Mouse (Mus musculus) c-Kit-negative CD71-positive TER-119-positive erythroid progenitor cells, embryonic 14.5 days (primary cell): ENCODE data around the gene Ssh1.

Experiments
- DNase-seq: peaks from one replicate; pipeline ENCODE4 v3.0.0-alpha.2; 2013; ENCODE audit warnings: low read depth, low spot score

The Ssh1 gene

DNA sequence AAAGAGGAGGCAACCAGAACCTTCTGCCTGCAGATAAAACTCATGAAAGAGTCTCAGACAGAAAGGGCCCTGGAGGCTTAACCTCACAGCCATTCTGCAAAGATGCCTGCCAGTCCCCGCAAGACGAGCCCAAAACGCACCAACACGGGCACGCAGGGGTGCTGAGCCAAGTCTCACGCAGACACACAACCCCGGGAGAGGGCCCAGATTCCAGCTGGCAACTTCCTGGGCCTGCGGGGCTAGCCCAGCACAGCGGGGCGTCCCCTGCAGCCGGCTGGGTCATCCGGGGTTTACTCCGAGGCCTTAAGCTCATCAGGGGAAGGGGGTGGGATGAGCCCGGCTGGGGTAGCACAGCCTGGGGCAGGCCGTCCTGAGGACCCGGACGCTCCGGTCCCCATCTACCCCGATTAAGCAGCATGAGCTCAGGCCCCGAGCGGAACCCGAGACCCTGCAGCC is 635 bp downstream of the Ssh1 start:
- no peak for DNase-seq

DNA sequence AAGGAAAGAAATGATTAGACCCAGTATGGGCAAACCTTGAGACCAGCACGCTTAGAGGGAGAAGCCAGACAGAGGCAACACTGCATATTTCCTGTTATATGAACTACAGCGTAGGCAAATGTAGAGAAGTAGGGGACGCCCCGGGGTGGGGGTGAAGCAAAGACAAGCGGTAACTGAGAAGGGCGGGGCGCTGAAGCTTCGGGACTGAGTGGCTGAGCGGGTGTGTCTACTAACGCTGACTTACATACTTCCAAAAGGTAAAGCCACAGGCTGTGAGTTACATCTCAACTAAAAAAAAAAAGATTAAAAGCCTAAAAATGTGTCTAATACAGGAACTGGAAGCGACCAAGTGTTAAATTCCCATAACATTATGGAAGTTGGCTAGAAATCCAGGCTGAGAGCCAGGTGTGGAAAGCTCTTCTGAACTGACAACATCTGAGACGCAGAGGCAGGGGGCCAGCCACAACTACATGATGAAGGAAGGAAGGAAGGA is 1.3 kb downstream of the Ssh1 start:
- no peak for DNase-seq

DNA sequence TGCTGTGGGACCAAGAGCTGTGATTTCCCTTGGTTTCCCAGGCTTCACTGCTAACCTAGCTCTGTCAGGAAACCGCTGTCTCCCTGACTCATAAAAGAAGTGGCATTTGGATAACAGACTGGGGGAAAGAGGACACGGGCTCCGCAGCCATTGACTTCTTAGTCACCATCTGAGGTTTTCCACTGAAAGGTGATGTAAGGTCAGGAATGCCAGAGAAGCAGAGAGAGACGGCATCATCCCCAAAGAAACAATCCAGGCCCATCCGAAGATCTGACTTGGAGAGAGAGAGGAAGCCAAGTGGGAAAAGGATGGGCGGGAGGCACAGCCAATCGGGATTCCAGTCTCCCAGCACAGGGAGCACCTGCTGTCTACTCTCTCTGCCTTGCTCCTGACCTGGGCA is 2.6 kb downstream of the Ssh1 start:
- no peak for DNase-seq

DNA sequence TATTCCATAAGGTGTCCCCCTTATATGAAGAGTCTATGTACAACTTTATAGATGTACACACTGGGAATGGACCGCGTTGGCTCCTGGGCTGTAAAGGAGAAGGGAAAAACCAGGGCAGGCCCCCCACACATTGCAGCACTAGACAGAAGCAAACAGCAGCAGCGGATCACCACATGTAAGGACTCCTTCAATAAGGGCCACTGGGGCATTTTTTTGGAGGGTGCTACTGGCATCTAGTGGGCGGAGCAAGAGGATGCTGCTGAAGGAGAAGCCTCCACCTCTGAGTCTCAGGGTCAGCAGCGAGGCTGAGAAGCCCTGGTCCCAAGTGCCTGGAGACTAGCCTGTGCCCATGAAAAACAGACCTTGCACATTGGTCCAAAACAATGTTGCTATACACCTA is 3.1 kb downstream of the Ssh1 start:
- DNase-seq: no peak

DNA sequence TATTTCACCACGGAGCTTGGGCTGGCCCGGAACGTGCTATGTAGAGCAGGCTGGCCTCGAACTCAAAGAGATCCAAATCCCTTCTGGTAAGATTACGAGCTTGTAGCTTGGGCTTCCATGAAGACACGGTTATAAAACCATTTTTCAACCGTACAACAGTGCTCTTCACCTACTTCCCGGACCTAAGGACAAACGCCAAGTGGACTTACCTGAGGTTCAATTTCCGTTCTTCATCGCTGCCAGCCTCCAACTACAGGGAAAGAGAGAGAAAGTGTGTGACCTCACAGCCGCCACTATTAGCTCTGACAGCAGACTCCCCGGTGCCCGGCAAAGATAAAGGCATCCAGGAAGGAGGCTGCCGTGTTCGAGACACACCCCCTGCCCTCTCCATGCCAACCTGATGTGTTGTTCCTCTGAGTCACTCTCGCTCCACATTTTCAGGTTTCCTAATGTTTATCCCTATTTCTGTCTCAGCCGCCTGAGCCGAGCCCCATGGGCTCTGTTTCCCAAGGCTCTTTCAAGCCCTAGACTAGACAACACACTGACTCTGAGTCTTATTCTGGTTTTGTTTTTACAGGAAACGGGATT is 4.2 kb downstream of the Ssh1 start:
- peak; percentile 75 for DNase-seq

DNA sequence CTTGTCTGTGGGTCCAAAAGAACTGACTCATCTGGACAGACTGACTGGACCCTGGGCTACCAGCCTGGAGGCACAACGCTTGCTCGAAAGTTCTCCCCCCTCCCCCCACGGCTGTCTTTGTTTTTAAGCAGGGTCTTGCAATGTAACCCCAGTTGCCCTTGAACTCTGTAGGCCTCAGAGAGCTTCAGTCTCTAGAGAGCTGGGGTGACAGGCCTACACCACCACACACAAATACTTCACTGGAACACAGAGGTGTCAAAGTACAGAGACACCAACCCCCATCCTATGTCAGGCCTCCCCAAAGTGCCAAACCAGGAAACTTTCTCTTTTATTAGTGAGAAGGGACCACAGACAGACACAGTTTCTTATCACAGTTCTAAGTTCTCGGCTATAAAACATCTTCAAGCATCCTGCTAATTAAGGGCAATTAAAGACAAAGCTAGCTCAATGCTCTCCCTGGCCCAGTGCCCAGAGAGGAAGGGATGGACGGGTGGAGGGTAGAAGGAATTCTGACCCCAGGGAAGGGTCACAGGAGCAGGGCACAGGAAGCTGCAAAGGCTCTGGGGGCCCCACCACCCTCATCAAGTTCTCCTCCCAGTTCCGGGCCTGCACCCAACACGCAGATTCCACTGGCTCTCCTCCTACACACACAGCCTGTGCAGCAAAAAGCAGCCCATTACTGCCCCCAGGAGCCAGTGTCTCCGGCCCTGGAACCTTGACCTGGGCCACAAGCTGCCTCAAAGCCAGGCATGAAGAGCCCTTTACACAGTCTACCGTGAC is 7.3 kb downstream of the Ssh1 start:
- no peak for DNase-seq

DNA sequence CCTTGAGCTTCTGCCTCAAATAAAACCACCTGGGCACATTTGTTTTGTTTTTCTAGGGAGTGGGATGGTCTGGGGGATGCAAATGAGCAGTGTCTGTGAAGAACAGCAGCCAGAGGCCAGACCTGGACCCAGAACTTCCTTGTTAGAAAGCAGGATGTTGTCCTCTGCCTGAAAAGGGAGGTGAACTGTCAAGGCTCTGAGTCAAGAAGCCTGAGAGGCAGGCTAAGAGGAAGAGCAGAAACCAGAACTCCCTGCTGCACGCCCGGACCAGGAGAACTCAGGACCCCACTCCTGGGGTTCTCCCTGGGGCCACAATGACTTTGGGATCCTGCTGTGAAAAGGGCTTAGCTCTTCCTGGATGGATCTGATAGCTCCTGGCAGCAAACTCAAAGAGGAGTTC is 8.0 kb downstream of the Ssh1 start:
- DNase-seq: no peak

DNA sequence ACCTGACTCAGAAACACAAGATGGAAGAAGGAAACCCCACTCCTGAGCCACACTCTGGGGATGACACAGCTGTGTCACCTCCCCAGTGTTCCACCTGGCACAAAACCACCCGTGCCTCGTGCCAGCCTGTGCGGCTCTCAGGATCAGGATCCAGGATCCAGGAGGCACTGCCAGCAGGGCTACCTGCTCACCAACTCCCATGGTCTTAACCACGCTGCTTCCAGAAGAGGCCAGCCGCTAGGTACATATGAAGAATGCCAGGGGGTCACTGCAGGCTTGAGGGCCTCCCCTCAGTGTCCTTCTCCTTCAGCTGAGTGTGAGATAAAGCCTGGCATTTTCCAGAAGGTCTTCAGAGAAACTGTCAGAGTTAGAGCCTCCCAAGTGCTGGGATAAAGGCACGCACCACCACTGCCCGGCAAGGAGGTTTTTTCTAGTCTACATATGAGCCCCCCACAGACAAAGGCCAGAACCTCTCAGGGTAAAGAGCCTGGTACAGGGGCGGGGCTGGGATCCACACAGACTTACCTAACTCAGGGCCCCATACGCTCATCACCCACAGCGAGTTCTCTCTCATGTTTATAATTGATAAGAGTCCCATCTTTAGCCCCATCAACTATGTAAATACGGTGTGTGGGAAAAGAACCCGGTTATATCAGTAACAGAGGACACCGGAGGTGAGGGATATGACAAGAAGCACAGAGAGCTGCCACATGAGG is 9.5 kb downstream of the Ssh1 start:
- no peak for DNase-seq

DNA sequence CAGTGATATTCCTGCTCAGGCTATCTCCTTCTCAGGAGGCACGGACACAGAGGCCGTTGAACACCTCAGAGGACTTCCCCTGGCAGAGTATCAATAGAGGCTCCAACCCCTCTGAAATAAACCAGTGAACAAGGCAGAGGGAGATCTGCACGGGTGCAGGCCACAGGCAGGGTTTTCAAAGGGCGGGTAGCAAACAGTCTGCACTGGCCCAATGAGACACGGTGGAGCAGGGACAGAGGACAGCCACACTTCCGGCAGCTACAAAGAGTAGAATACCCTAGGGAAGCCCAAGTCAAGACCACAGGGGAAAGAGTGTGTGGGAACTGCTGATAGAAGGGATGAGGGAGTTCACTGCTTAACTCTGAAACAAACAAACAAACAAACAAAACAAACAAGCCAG is 10.2 kb downstream of the Ssh1 start:
- no peak for DNase-seq

DNA sequence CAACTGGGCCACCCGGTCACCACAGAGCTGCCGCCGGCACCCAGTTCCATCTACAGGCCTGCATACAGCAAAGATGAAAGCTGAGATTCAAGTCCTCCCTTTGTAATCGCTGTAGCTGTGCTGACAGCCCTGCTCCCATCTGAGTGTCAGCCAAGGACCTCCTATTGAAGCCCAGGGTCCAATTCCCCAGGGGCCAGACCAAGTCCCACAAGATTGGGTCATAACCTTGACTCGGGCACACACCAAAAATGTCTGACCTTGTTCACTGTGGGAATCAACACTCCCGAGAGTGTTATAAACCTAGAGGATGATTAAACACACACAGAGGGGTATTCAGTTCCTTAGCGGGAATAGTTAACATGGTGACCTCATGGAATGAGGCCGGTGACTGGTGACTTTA is 11.9 kb downstream of the Ssh1 start:
- DNase-seq: no peak

DNA sequence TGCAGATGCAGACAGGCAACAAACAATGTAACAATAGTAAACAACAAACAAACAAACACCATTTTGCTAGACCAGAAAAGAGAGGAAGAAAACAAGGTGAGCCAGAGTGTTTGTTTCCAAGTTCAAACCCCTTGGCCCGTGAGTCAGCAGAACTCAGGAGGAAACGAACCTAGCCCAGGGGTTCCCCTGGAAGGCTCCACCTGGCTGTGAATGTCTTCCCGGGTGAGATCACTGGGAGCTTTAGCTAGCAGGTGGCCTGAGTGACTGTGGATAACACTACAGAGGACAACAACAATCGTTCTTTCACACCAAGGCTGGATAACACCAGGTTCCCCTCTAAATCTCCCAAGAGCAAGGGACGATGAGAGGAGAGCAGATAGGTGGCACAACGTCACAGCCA is 12.5 kb downstream of the Ssh1 start:
- no peak for DNase-seq

DNA sequence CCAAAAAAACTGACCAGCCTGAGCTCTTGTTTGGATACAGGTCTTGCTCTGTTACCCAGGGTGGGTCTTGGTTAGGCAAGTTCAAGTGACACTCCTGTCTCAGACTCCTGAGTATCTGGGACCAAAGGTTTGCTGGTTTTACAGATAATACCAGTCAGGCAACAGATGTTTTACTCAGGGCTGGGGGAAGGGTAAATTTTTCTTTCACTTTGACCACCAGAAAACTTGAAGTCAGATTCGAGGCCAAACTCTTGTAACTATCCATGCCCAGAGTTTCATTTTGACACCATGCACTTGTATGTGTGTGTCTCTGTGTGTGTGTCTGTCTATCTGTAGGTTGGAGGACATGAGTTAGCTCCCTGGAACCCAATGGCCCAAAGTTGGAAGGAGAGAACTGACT is 13.2 kb downstream of the Ssh1 start:
- DNase-seq: no peak

DNA sequence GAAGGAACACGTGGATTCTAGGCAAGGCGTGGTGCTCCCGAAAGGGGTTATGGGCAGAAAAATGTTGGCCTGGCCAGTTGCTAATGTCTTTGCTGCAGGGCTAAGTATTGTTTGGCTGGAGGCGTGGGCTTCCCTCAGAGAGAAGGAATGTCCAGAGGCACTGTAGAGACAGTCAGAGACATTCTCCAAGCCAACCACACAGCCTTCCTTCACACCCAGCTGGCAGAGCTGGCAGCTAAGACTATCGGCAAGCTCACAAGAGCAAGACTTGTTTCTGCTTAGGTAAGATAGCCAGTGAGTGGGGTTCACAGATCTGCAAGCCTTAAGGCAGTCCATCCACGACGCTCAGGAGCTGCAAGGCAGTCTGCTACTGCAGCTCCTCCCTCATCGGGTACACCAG is 16.4 kb downstream of the Ssh1 start:
- DNase-seq: no peak

DNA sequence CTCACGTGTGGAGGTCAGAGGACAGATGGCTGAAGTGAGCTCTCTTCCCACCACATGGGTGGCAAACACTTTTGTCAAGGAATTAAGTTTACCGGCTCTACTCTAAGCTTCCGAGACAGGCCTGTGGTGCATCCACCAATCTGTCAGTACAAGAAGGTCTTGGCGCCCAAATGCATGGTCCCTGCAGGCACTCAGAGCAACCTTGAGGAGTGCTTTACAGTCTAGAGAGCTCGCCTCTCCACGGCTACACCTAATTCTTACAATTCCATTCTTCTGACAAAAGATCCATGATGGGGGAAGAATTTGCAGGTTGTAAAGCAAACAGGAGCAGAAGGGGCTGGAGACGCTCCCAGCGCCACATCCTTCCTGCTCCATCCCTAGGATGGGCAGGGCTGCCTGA is 17.1 kb downstream of the Ssh1 start:
- DNase-seq: no peak

DNA sequence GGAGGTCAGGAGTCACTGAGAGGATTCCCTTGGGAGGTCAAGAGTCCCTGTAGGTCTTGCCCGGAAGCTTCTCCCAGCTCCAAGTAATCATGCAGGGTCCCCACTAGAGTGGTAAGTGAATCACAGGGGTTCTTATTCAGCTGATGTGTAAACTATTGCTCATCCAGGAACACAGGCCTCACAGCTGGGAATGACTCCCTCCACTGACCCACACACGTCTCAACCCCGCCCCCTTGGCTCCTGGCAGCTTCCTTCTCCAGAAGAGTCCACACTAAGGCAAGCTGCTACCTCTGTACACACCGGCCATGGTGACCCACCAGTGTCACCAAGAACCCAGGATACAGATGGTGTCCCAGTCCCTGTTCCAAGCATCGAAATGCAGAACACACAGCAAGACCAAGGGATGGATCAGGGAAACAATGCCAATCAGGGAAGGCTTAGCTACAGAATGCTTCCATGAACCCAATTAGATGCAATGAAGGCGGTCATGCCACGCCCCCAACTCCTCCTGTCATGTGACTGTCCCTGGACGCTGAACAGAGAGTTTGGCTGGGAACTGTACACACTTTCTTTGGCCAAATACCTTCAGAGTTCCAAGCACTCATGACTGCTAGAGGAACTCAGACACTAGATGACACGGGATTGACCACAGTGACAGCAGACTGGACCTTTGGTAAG is 18.0 kb downstream of the Ssh1 start:
- no peak for DNase-seq

DNA sequence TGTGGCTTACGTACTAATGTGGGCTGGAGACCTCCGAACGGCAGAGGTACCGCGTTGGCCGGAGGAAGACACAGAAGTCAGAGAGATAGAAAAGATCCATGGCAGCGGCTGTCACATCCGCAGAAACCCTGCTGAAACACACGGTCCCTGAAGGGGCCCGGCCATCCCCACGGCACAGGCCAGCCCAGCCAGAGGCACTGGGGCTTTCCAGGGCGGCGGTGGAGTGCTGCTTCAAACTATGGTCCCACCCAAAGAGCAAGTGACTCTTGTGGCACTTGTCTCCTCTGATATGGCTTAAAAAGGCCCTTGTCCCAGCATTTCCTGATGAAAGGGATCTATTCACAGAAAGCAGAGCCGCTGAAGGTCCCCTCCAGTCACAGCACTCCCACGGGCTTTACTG is 19.1 kb downstream of the Ssh1 start:
- DNase-seq: no peak

DNA sequence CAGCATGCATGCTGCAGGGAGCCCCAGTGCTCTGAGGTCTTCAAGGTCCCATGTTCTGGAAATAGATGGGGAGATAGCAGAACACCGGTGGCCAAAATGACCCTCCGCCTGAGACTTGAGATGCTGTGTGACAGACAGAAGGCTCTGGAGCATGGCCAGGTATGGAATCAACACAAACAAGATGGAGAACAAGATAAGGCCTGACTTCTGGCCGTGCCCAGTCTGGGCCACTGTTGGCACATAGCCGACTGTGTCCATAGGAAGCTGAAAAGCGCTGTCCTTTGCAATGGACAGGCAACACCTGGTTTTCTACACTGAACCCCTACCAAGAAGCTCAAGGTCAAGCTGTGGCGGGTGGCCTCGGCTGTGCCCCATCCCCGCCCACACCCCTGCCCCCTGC is 19.9 kb downstream of the Ssh1 start:
- no peak for DNase-seq

DNA sequence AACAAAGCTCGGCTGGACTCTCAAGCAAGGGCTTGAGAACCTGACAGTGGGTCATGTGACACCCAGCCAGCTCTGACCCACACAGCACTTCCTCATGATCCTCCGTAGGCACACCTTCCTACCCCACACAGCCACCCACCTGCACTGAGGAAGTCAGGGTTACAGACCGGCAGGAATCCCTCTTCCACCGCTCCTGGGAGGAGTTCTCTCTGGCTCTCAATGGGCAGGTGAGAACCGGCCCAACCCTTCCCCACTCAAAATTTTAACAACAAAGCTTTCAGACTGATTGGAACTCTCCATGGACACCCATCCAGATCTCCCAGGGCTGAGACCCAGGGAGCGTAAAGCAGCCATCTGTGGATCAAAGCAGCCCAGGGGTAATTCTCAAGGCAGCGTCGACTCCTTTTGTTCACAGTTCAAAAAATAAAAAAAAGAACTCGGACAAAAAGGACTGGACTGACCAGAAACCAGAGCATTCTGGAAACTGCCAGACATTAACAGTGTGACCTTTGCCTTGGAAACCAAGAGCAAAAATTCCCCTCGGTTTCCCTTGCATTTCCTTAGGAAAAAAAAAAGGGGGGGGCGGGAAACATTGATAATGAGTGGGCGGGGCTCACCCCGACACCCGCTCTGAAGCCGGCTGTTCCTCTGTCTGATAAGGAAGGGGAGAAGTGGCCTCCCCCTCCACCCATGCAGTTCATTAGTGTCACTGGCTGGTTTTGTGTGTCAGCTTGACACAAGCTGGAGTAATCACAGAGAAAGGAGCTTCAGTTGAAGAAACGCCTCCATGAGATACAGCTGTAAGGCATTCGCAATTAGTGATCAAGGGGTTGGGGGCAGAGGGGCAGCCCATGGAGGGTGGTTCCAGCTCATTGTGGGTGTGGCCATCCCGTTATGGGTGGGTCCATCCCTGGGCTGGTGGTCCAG is 20.8 kb downstream of the Ssh1 start:
- DNase-seq: no peak

DNA sequence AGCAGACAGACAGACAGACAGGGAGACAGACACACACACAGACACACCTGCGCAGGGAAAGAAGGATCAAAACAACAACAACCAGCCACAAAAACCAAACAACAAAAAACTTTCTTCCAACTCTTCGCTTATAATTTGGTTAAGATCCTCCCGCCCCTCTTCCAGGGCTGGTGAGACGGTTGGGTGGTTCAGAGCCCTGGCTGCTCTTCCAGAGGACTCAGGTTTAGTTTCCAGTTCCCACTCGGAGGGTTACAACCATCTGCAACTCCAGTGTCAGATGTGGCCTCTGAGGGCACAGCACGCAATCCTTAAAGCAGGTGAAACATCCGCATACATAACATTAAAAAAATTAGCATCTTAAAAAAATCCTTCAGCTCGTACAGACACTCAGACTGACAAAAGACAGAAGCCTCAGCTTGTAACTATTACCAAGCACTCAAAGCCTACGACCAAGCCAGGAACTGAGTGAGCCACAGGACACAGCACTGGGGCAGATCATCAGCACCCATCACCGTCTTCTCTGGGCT is 22.2 kb downstream of the Ssh1 start:
- no peak for DNase-seq

DNA sequence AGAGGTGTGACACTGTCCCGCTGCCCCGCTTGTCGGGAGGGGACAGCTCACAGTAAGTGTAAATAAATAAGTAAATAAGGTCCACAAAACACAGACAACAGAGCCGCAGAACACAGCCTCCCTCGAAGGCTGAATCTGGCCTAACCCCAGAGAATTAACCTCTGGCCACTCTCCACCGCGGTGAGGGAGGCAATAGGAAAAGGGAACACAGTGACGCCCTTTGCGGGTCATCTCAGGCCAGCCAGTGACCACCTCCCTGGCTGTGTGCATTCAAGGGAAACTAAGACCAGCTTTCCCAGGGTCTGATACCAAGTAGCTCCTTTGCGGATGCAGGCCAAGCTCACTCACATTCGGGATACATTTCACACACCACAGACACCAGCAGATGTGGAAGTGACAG is 25.3 kb downstream of the Ssh1 start:
- no peak for DNase-seq
